Mouse (Mus musculus): ENCODE data around the gene Caskin1. TPM values are rescaled to one million over a fixed set of nuclear protein-coding genes. Genes with fewer than 3 reads are reported as not detected.
A peak's percentile ranks its signal among the peaks of the same experiment; 100 is the strongest.

Gene Caskin1
- polyA plus RNA-seq, 2 experiments, result 0.08 to 0.09 TPM

DNA sequence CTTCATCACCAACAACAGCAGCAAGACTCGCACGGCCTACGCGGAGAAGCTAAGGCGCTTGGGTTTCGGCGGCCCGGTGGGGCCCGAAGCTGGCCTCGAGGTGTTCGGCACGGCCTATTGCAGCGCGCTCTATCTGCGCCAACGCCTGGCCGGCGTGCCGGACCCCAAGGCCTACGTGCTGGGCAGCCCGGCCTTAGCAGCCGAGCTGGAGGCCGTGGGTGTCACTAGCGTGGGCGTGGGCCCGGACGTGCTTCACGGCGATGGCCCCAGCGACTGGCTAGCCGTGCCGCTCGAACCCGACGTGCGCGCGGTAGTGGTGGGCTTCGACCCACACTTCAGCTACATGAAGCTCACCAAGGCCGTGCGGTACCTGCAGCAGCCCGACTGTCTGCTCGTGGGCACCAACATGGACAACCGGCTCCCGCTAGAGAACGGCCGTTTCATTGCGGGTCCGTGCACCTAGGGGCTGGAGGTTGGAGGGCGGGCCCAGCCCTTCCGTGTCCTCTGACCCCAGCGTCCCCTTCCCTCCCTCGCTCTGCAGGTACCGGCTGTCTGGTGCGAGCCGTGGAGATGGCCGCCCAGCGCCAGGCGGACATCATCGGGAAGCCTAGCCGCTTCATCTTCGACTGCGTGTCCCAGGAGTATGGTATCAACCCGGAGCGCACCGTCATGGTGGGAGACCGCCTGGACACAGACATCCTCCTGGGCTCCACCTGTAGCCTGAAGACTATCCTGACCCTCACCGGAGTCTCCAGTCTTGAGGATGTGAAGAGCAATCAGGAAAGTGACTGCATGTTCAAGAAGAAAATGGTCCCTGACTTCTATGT lies 17.5 kb upstream of the Caskin1 start:
- ATAC-seq (ENCODE audit: insufficient read depth), result peak; percentile 32
- H3K27ac ChIP-seq, result peak overlapping the region; percentile 73

GRCm38 (mm10) chr17:24472512-24472911 lies 15.9 kb upstream of the Caskin1 start:
- no peak for DNase-seq (ENCODE audit: low read depth in 3 of 3, low spot score in 3 of 3)
- H3K9ac ChIP-seq (replicated peaks), result peak overlapping the region; percentile 96
- H3K4me1 ChIP-seq (replicated peaks; ENCODE audit: control insufficient read depth in 2 of 2, insufficient read depth in 2 of 2, low read length in 1 of 2), result peaks cover 10 to 13% of the 10 kb centered on the region in 2 experiments
- 75% methylated on average over 4 of the region's 4 CpGs for WGBS (ENCODE audit: insufficient replicate concordance)
- H3K27me3 ChIP-seq (ENCODE audit: control insufficient read depth, insufficient read depth, low read length), result no peaks in the 10 kb centered on the region
- peak overlapping the region; percentile 84 to 93; a peak in 3 of 4 replicates for H3K4me3 ChIP-seq (ENCODE audit: insufficient read depth in 1 of 2, low read depth in 2 of 2, low read length in 2 of 2)
- H3K9me3 ChIP-seq (ENCODE audit: control insufficient read depth, low read length), result no peaks in the 10 kb centered on the region
- peak overlapping the region; percentile 96 for H3K4me2 ChIP-seq (ENCODE audit: low read depth)
- H3K36me3 ChIP-seq (replicated peaks; ENCODE audit: control insufficient read depth, insufficient read depth, low read depth), result peaks cover 25% of the 10 kb centered on the region
- ATAC-seq (ENCODE audit: insufficient read depth), result no peak
- H3K27ac ChIP-seq, result peak overlapping the region; percentile 10; the same call in 1 of the 2 replicates
- TF ChIP-seq EP300 (IDR thresholded peaks at IDR 0.05; ENCODE audit: low read depth), result no peak
- no peak for TF ChIP-seq CTCF (IDR thresholded peaks at IDR 0.05; ENCODE audit: low read depth)

More for the DNA sequence above, 17.5 kb upstream of the Caskin1 start:
- Histone ChIP-seq H3K27me3 (ENCODE audit: control insufficient read depth, insufficient read depth, low read length) (no peaks in the 10 kb centered on the region), H3K36me3 (replicated peaks; ENCODE audit: control insufficient read depth, insufficient read depth, low read depth) (peaks cover 12% of the 10 kb centered on the region), H3K4me2 (ENCODE audit: low read depth) (peak overlapping the region; percentile 96), H3K9me3 (ENCODE audit: control insufficient read depth, low read length) (no peaks in the 10 kb centered on the region), H3K4me3 (ENCODE audit: insufficient read depth in 1 of 2, low read depth in 2 of 2, low read length in 2 of 2) (peak overlapping the region; percentile 84 to 93), H3K9ac (replicated peaks) (peak overlapping the region; percentile 96), H3K4me1 (replicated peaks; ENCODE audit: control insufficient read depth in 2 of 2, insufficient read depth in 2 of 2, low read length in 1 of 2) (peaks cover 10 to 13% of the 10 kb centered on the region in 2 experiments)
- under 1% methylated on average over 68 of the region's 68 CpGs for WGBS (ENCODE audit: insufficient replicate concordance)
- TF ChIP-seq EP300 (IDR thresholded peaks at IDR 0.05; ENCODE audit: low read depth), result no peak
- TF ChIP-seq CTCF (IDR thresholded peaks at IDR 0.05; ENCODE audit: low read depth), result no peak
- DNase-seq (ENCODE audit: low read depth in 3 of 3, low spot score in 3 of 3), result no peak

- 73% methylated on average over 6 of the region's 6 CpGs for WGBS (ENCODE audit: insufficient replicate concordance)
- H3K4me1 ChIP-seq (replicated peaks; ENCODE audit: control insufficient read depth in 2 of 2, insufficient read depth in 2 of 2, low read length in 1 of 2), result peaks cover 13 to 20% of the 10 kb centered on the region in 2 experiments
- TF ChIP-seq EP300 (IDR thresholded peaks at IDR 0.05; ENCODE audit: low read depth), result no peak
- no peak for TF ChIP-seq CTCF (IDR thresholded peaks at IDR 0.05; ENCODE audit: low read depth)
- no peak for ATAC-seq (ENCODE audit: insufficient read depth)
- H3K36me3 ChIP-seq (replicated peaks; ENCODE audit: control insufficient read depth, insufficient read depth, low read depth), result peaks cover 25% of the 10 kb centered on the region
- peak within 1 kb of the TSS; percentile 84 to 93; a peak in 3 of 4 replicates for H3K4me3 ChIP-seq (ENCODE audit: insufficient read depth in 1 of 2, low read depth in 2 of 2, low read length in 2 of 2)
- H3K9ac ChIP-seq (replicated peaks), result no peak within 1 kb of the TSS
- H3K9me3 ChIP-seq (ENCODE audit: control insufficient read depth, low read length), result no peaks in the 10 kb centered on the region
- DNase-seq (ENCODE audit: low read depth in 3 of 3, low spot score in 3 of 3), result no peak
- peak within 1 kb of the TSS; percentile 11; the same call in 1 of the 2 replicates for H3K27ac ChIP-seq
- peak within 1 kb of the TSS; percentile 96 for H3K4me2 ChIP-seq (ENCODE audit: low read depth)
- no peaks in the 10 kb centered on the region for H3K27me3 ChIP-seq (ENCODE audit: control insufficient read depth, insufficient read depth, low read length)
Measured at GRCm38 (mm10) chr17:24473612-24474275, 14.7 kb upstream of the Caskin1 start, which contains the start of gene Bricd5. Bricd5 (plus strand) TSS chr17:24473884.

DNA sequence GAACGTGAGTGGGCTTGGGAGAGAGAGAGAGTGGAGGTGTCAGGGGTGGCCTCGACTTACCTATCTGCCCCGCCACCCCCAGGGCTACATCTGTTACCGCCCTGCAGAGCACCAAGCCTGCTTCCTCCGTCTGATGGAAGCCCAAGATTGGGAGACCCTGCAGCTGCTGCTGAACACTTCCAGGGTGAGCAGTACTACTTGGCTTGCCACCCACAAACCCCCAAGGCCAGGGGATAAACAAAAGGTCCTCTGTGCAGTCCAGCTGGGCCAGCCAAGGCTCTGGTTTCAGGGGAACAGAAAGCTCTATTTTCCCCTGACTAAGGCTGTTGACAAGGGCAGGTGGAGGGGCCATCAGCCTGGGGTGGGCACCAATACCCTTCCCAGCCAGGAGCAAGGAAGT lies 13.8 kb upstream of the Caskin1 start:
- no peak overlapping the region for H3K27ac ChIP-seq
- no peaks in the 10 kb centered on the region for H3K9me3 ChIP-seq (ENCODE audit: control insufficient read depth, low read length)
- H3K9ac ChIP-seq (replicated peaks), result no peak overlapping the region
- DNase-seq (ENCODE audit: low read depth in 3 of 3, low spot score in 3 of 3), result no peak
- no peak overlapping the region for H3K4me2 ChIP-seq (ENCODE audit: low read depth)
- peaks cover 13 to 20% of the 10 kb centered on the region in 2 experiments for H3K4me1 ChIP-seq (replicated peaks; ENCODE audit: control insufficient read depth in 2 of 2, insufficient read depth in 2 of 2, low read length in 1 of 2)
- 66% methylated on average over 5 of the region's 5 CpGs for WGBS (ENCODE audit: insufficient replicate concordance)
- H3K27me3 ChIP-seq (ENCODE audit: control insufficient read depth, insufficient read depth, low read length), result no peaks in the 10 kb centered on the region
- TF ChIP-seq CTCF (IDR thresholded peaks at IDR 0.05; ENCODE audit: low read depth), result no peak
- TF ChIP-seq EP300 (IDR thresholded peaks at IDR 0.05; ENCODE audit: low read depth), result no peak
- ATAC-seq (ENCODE audit: insufficient read depth), result no peak
- peaks cover 25% of the 10 kb centered on the region for H3K36me3 ChIP-seq (replicated peaks; ENCODE audit: control insufficient read depth, insufficient read depth, low read depth)
- no peak overlapping the region for H3K4me3 ChIP-seq (ENCODE audit: insufficient read depth in 1 of 2, low read depth in 2 of 2, low read length in 2 of 2)

DNA sequence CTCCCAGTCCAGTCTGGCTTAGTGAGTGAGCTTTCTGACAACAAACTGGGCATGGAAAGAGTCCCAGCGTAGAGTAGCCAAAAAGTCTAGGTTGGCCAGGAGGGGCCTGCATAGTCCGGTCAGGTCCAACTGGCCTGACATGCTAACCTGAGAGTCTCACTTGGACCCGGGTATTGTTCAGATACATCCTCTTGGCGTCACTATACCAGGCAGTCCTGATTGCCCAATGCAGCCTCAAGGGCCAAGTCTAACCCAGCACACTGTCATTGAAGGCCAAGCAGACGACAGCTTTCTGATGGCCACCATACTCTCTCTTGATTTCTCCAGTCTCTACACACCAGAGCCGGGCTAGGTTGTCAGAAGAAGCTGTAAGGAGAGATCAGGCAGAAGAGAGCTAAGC lies 12.8 kb upstream of the Caskin1 start:
- H3K27ac ChIP-seq, result no peak overlapping the region

More for the DNA sequence above, 12.8 kb upstream of the Caskin1 start:
- H3K9me3 ChIP-seq (ENCODE audit: control insufficient read depth, low read length), result no peaks in the 10 kb centered on the region
- H3K27me3 ChIP-seq (ENCODE audit: control insufficient read depth, insufficient read depth, low read length), result no peaks in the 10 kb centered on the region
- no peak for DNase-seq (ENCODE audit: low read depth in 3 of 3, low spot score in 3 of 3)
- peaks cover 13 to 29% of the 10 kb centered on the region in 2 experiments for H3K4me1 ChIP-seq (replicated peaks; ENCODE audit: control insufficient read depth in 2 of 2, insufficient read depth in 2 of 2, low read length in 1 of 2)
- TF ChIP-seq CTCF (IDR thresholded peaks at IDR 0.05; ENCODE audit: low read depth), result no peak
- TF ChIP-seq EP300 (IDR thresholded peaks at IDR 0.05; ENCODE audit: low read depth), result no peak
- no peak overlapping the region for H3K4me2 ChIP-seq (ENCODE audit: low read depth)
- no peak overlapping the region for H3K9ac ChIP-seq (replicated peaks)
- WGBS (ENCODE audit: insufficient replicate concordance), result 81% methylated on average over 6 of the region's 6 CpGs
- no peak for ATAC-seq (ENCODE audit: insufficient read depth)
- H3K4me3 ChIP-seq (ENCODE audit: insufficient read depth in 1 of 2, low read depth in 2 of 2, low read length in 2 of 2), result no peak overlapping the region
- H3K36me3 ChIP-seq (replicated peaks; ENCODE audit: control insufficient read depth, insufficient read depth, low read depth), result peaks cover 25% of the 10 kb centered on the region

Data from liver, embryonic 14.5 days (tissue).